In the genomic region with DNA sequence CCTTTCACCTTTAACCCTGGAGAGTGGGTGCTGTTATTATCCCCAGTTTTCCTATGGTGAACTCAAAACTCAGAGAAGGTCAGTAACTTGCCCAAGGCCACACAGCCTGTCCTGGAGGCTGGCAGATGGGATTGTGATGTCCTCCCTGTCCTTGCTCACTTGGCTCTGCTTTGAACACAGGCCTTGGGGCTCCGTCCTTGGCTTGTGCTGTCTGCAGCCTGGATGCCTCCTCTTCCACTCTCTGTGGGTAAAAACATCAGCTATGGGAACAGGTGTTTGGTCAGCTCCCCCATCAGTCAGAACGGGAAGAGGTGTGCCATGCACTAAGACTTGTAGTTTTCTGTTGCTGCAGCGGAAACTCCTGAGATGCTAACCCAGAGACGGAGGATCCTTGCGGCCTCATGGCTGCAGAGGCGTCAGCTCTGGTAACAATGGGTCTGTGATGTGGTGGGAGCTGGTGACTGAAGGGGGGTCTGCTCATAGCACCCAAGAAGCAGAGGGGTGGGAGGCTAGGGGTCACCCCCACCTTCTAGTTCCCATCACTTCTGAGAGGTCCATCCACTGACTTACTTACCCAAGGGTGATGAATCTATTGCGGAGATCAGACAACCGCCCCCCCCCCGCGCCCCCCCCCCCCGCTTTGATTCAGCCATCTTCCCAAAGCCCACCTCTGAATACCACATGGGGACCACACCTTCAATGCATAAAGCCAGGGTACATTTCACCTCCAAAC, we compare ENCODE assay signal across 9 mouse cellular contexts. TPM values are rescaled to one million over a fixed set of nuclear protein-coding genes. Genes with fewer than 3 reads are reported as not detected.
DNase-seq lines count a peak whose midpoint lies in the region; ATAC-seq and TF ChIP-seq lines count a peak whose summit lies in the region.
"Had no signal": no experiment of that assay in that cellular context is flagged by ENCODE, and none has a peak within 500 bp of the region (broad histone marks: within the 10 kb centered on the region; RNA-seq: fewer than 3 reads in every experiment).

No protein-coding gene starts in this region.

- H3K4me3 ChIP-seq in hindbrain, embryonic 10.5 days, result no peak overlapping the region
- no peak overlapping the region for H3K4me3 ChIP-seq in hindbrain, embryonic 16.5 days (ENCODE audit: low read length)
- 0 out of 2 replicates have a peak overlapping the region, but pooled peaks have one; percentile 7 for H3K4me3 ChIP-seq in testis, adult 2 months (ENCODE audit: control insufficient read depth, low read depth, low read length)
- no peak overlapping the region for H3K4me3 ChIP-seq in intestine, embryonic 14.5 days (ENCODE audit: low read depth, low read length)
- no peak overlapping the region for H3K4me3 ChIP-seq in stomach, embryonic 16.5 days (replicated peaks; ENCODE audit: low read length)

- DNase-seq in hindbrain, embryonic 10.5 days (ENCODE audit: low spot score), result no peak
- DNase-seq in testis, postnatal 10 days (ENCODE audit: low spot score), result no peak
- no peak for DNase-seq in intestine, embryonic 14.5 days (ENCODE audit: low spot score)
- no peak for DNase-seq in layer of hippocampus, adult 18-20 months (ENCODE audit: low spot score in 2 of 2)
- DNase-seq: right cerebral cortex, adult 18-20 months had no signal

- WGBS in hindbrain, embryonic 10.5 days, result 53% methylated on average over 8 of the region's 11 CpGs
- 43% methylated on average over 11 of the region's 11 CpGs for WGBS in hindbrain, embryonic 16.5 days
- 59% methylated on average over 7 of the region's 11 CpGs for WGBS in intestine, embryonic 14.5 days
- 37% methylated on average over 11 of the region's 11 CpGs for WGBS in stomach, embryonic 16.5 days

- H3K27ac ChIP-seq in hindbrain, embryonic 10.5 days, result peak overlapping the region; percentile 35; the same call in 1 of the 2 replicates
- no peak overlapping the region for H3K27ac ChIP-seq in hindbrain, embryonic 16.5 days (ENCODE audit: low read depth, low read length)
- peak overlapping the region; percentile 84 for H3K27ac ChIP-seq in testis, adult 2 months (ENCODE audit: control insufficient read depth, insufficient read depth, low read depth, low read length)
- H3K27ac ChIP-seq in intestine, embryonic 14.5 days (ENCODE audit: low read depth), result peak overlapping the region; percentile 58
- peak overlapping the region; percentile 82 for H3K27ac ChIP-seq in stomach, embryonic 16.5 days (ENCODE audit: low read length)

- no peaks in the 10 kb centered on the region for H3K27me3 ChIP-seq in hindbrain, embryonic 10.5 days (ENCODE audit: insufficient read depth, poor library complexity, severe bottlenecking)
- no peaks in the 10 kb centered on the region for H3K27me3 ChIP-seq in hindbrain, embryonic 16.5 days (replicated peaks; ENCODE audit: control insufficient read depth, insufficient read depth, low read length)
- H3K27me3 ChIP-seq in testis, adult 2 months (ENCODE audit: control insufficient read depth, insufficient read depth, low read length), result no peaks in the 10 kb centered on the region
- no peaks in the 10 kb centered on the region for H3K27me3 ChIP-seq in intestine, embryonic 14.5 days (replicated peaks; ENCODE audit: control insufficient read depth, insufficient read depth, low read length)
- H3K27me3 ChIP-seq in stomach, embryonic 16.5 days (ENCODE audit: control insufficient read depth, insufficient read depth, low read length), result no peaks in the 10 kb centered on the region

- TF ChIP-seq CTCF in testis, adult 2 months (IDR thresholded peaks at IDR 0.05; ENCODE audit: control insufficient read depth, insufficient read depth, insufficient replicate concordance, low read depth, low read length), result no peak

- no peak overlapping the region for H3K9ac ChIP-seq in hindbrain, embryonic 16.5 days (ENCODE audit: low read depth, low read length)
- no peak overlapping the region for H3K9ac ChIP-seq in intestine, embryonic 14.5 days (ENCODE audit: low read length)
- peak overlapping the region; percentile 46; the same call in 1 of the 2 replicates for H3K9ac ChIP-seq in stomach, embryonic 16.5 days (ENCODE audit: low read length)

- H3K9me3 ChIP-seq in hindbrain, embryonic 10.5 days, result no peaks in the 10 kb centered on the region
- H3K9me3 ChIP-seq in hindbrain, embryonic 16.5 days (ENCODE audit: control insufficient read depth, low read length), result no peaks in the 10 kb centered on the region
- H3K9me3 ChIP-seq in intestine, embryonic 14.5 days (ENCODE audit: control insufficient read depth, low read length), result no peaks in the 10 kb centered on the region
- H3K9me3 ChIP-seq in stomach, embryonic 16.5 days (replicated peaks; ENCODE audit: control insufficient read depth, low read length), result no peaks in the 10 kb centered on the region

- no peak for ATAC-seq in hindbrain, embryonic 16.5 days
- no peak for ATAC-seq in intestine, embryonic 14.5 days (replicated peaks; ENCODE audit: low FRiP score, low TSS enrichment, low read depth)
- no peak for ATAC-seq in stomach, embryonic 16.5 days (ENCODE audit: insufficient read depth, low FRiP score)

- no peaks in the 10 kb centered on the region for H3K36me3 ChIP-seq in hindbrain, embryonic 10.5 days
- H3K36me3 ChIP-seq in hindbrain, embryonic 16.5 days (ENCODE audit: control insufficient read depth, insufficient read depth, low read length), result no peaks in the 10 kb centered on the region
- H3K36me3 ChIP-seq in testis, adult 2 months (ENCODE audit: control insufficient read depth, insufficient read depth, low read length), result no peaks in the 10 kb centered on the region
- no peaks in the 10 kb centered on the region for H3K36me3 ChIP-seq in intestine, embryonic 14.5 days (ENCODE audit: control insufficient read depth, insufficient read depth, low read length)
- no peaks in the 10 kb centered on the region for H3K36me3 ChIP-seq in stomach, embryonic 16.5 days (ENCODE audit: control insufficient read depth, insufficient read depth, low read length)

- peaks cover 52% of the 10 kb centered on the region for H3K4me1 ChIP-seq in hindbrain, embryonic 10.5 days (replicated peaks)
- H3K4me1 ChIP-seq in hindbrain, embryonic 16.5 days (ENCODE audit: control insufficient read depth, insufficient read depth, low read depth, low read length), result no peaks in the 10 kb centered on the region
- H3K4me1 ChIP-seq in testis, adult 2 months (ENCODE audit: control insufficient read depth, insufficient read depth, low read length), result peaks cover 10% of the 10 kb centered on the region
- peaks cover 27% of the 10 kb centered on the region for H3K4me1 ChIP-seq in intestine, embryonic 14.5 days (replicated peaks; ENCODE audit: control insufficient read depth, insufficient read depth, low read length)
- H3K4me1 ChIP-seq in stomach, embryonic 16.5 days (ENCODE audit: control insufficient read depth, insufficient read depth, low read length), result peaks cover 25% of the 10 kb centered on the region

- no peak overlapping the region for H3K4me2 ChIP-seq in hindbrain, embryonic 16.5 days (ENCODE audit: low read length)
- no peak overlapping the region for H3K4me2 ChIP-seq in intestine, embryonic 14.5 days (ENCODE audit: low read length)
- H3K4me2 ChIP-seq in stomach, embryonic 16.5 days (ENCODE audit: low read depth, low read length), result 0 out of 2 replicates have a peak overlapping the region, but pooled peaks have one; percentile 30

- no peak for TF ChIP-seq POLR2A in testis, adult 2 months (IDR thresholded peaks at IDR 0.05; ENCODE audit: control insufficient read depth, low read depth, low read length)

RNA-seq across cellular contexts. Expression of gene Ptgis, which starts 9.8 kb away (rescaled TPM):
- 10.8 and 10.9 TPM in 2 replicates for polyA plus RNA-seq in hindbrain, embryonic 10.5 days (2016; fragmentation: Nextera tagmentation; extraction: Ambion mirVana)
- 4.2 and 5.5 TPM in 2 replicates for polyA plus RNA-seq in hindbrain, embryonic 16.5 days (2015; fragmentation: Nextera tagmentation; extraction: Ambion mirVana)
- polyA plus RNA-seq in testis, adult 2 months (2012; rRNA removed), result 7.2 and 9.1 TPM in 2 replicates
- 15.1 and 17.3 TPM in 2 replicates for polyA plus RNA-seq in intestine, embryonic 14.5 days (2014; fragmentation: Nextera tagmentation; extraction: Ambion mirVana)
- 23.5 and 24.3 TPM in 2 replicates for polyA plus RNA-seq in stomach, embryonic 16.5 days (2015; fragmentation: Nextera tagmentation; extraction: Ambion mirVana)
- total RNA-seq in layer of hippocampus, adult 18-20 months (2021), result 1 to 10 TPM in 1 of 2 experiments, under 1 TPM in 1; 0.79 to 1.2 TPM
- total RNA-seq: megakaryocyte, adult 5-6 weeks had no signal
